ENCODE assay signal across 18 mouse cellular contexts in genomic region chr6:88761684-88762439, GRCm38 (mm10). TPM values are rescaled to one million over a fixed set of nuclear protein-coding genes. Genes with fewer than 3 reads are reported as not detected.
DNase-seq lines count a peak whose midpoint lies in the region; ATAC-seq and TF ChIP-seq lines count a peak whose summit lies in the region.
"Had no signal": no experiment of that assay in that cellular context is flagged by ENCODE, and none has a peak within 500 bp of the region (broad histone marks: within the 10 kb centered on the region; RNA-seq: fewer than 3 reads in every experiment).

No protein-coding gene starts in this region.

- no peak overlapping the region for H3K4me3 ChIP-seq in gastrocnemius, adult 2 months
- no peak overlapping the region for H3K4me3 ChIP-seq in layer of hippocampus, adult 2 months
- no peak overlapping the region for H3K4me3 ChIP-seq in embryonic facial prominence, embryonic 13.5 days
- no peak overlapping the region for H3K4me3 ChIP-seq in liver, embryonic 14.5 days (ENCODE audit: insufficient read depth in 1 of 2, low read depth in 2 of 2, low read length in 2 of 2)
- H3K4me3 ChIP-seq in kidney, adult 2 months (ENCODE audit: insufficient read depth, low read depth, low read length): no peak overlapping the region
- H3K4me3 ChIP-seq: limb, embryonic 13.5 days; midbrain, embryonic 10.5 days had no signal

- no peaks in the 10 kb centered on the region for H3K9me3 ChIP-seq in embryonic facial prominence, embryonic 13.5 days
- H3K9me3 ChIP-seq in liver, embryonic 14.5 days (ENCODE audit: control insufficient read depth, low read length): no peaks in the 10 kb centered on the region
- H3K9me3 ChIP-seq: limb, embryonic 13.5 days; midbrain, embryonic 10.5 days had no signal

- TF ChIP-seq EP300 in liver, embryonic 14.5 days (IDR thresholded peaks at IDR 0.05; ENCODE audit: low read depth): no peak

- DNase-seq in gastrocnemius, adult 2 months: no peak
- no peak for DNase-seq in gastrocnemius, postnatal 10 days
- no peak for DNase-seq in layer of hippocampus, adult 2 months (ENCODE audit: low spot score in 2 of 2)
- DNase-seq in layer of hippocampus, adult 9-10 months (ENCODE audit: low spot score): no peak
- no peak for DNase-seq in liver, embryonic 14.5 days (ENCODE audit: low read depth in 3 of 3, low spot score in 3 of 3)
- no peak for DNase-seq in kidney, adult 2 months
- DNase-seq in thymus, postnatal 14 days: no peak
- DNase-seq: cerebellum, adult 8-10 months; gastrocnemius, postnatal 36 days; kidney, adult 11 months; lung, postnatal 14 days; thymus, postnatal 4 days had no signal

- no peak for TF ChIP-seq POLR2A in kidney, adult 2 months (IDR thresholded peaks at IDR 0.05; ENCODE audit: low read depth, low read length)

- no peak overlapping the region for H3K9ac ChIP-seq in embryonic facial prominence, embryonic 13.5 days
- H3K9ac ChIP-seq in liver, embryonic 14.5 days (replicated peaks): peak overlapping the region; percentile 14
- H3K9ac ChIP-seq: hindbrain, embryonic 14.5 days; limb, embryonic 13.5 days had no signal

- no peak overlapping the region for H3K4me2 ChIP-seq in embryonic facial prominence, embryonic 13.5 days
- peak overlapping the region; percentile 6 for H3K4me2 ChIP-seq in liver, embryonic 14.5 days (ENCODE audit: low read depth)
- H3K4me2 ChIP-seq: hindbrain, embryonic 14.5 days; limb, embryonic 13.5 days had no signal

- TF ChIP-seq CTCF in gastrocnemius, adult 2 months (IDR thresholded peaks at IDR 0.05): no peak
- TF ChIP-seq CTCF in layer of hippocampus, adult 2 months (conservative IDR thresholded peaks at IDR 0.05): no peak
- no peak for TF ChIP-seq CTCF in liver, embryonic 14.5 days (IDR thresholded peaks at IDR 0.05; ENCODE audit: low read depth)
- TF ChIP-seq CTCF in kidney, adult 2 months (conservative IDR thresholded peaks at IDR 0.05; ENCODE audit: insufficient read depth, insufficient read length, low read depth, low read length): no peak

- no peak for ATAC-seq in embryonic facial prominence, embryonic 13.5 days (ENCODE audit: insufficient number of reproducible peaks, insufficient read depth, low FRiP score, low TSS enrichment, low read depth)
- no peak for ATAC-seq in liver, embryonic 14.5 days (ENCODE audit: insufficient read depth)
- ATAC-seq: CD4-positive, CD25-positive, alpha-beta regulatory T cell, adult 4 months; forebrain, embryonic 16.5 days had no signal

- 69% methylated on average over 17 of the region's 17 CpGs for WGBS in embryonic facial prominence, embryonic 13.5 days
- 52% methylated on average over 17 of the region's 17 CpGs for WGBS in liver, embryonic 14.5 days (ENCODE audit: insufficient replicate concordance)
- 76% methylated on average over 17 of the region's 17 CpGs for WGBS in kidney, adult 2 months

- intact Hi-C loops in gastrocnemius, adult 2 months (cut with DNase I): no loop called here

- H3K36me3 ChIP-seq in embryonic facial prominence, embryonic 13.5 days: no peaks in the 10 kb centered on the region
- H3K36me3 ChIP-seq in liver, embryonic 14.5 days (replicated peaks; ENCODE audit: control insufficient read depth, insufficient read depth, low read depth): peaks cover 23% of the 10 kb centered on the region
- H3K36me3 ChIP-seq in kidney, adult 2 months (ENCODE audit: control insufficient read depth, insufficient read depth, low read length): no peaks in the 10 kb centered on the region
- H3K36me3 ChIP-seq: limb, embryonic 13.5 days; midbrain, embryonic 10.5 days had no signal

- peaks cover 57% of the 10 kb centered on the region for H3K4me1 ChIP-seq in embryonic facial prominence, embryonic 13.5 days
- peaks cover 68 to 69% of the 10 kb centered on the region in 2 experiments for H3K4me1 ChIP-seq in liver, embryonic 14.5 days (replicated peaks; ENCODE audit: control insufficient read depth in 2 of 2, insufficient read depth in 2 of 2, low read length in 1 of 2)
- H3K4me1 ChIP-seq in kidney, adult 2 months (ENCODE audit: control insufficient read depth, insufficient read depth, low read length): peaks cover 12% of the 10 kb centered on the region; the same call in 1 of the 2 replicates

- peaks cover 2% of the 10 kb centered on the region; the same call in 1 of the 2 replicates for H3K27me3 ChIP-seq in embryonic facial prominence, embryonic 13.5 days
- H3K27me3 ChIP-seq in liver, embryonic 14.5 days (ENCODE audit: control insufficient read depth, insufficient read depth, low read length): no peaks in the 10 kb centered on the region
- no peaks in the 10 kb centered on the region for H3K27me3 ChIP-seq in kidney, adult 2 months (replicated peaks; ENCODE audit: control insufficient read depth, insufficient read depth, low read length)
- H3K27me3 ChIP-seq: limb, embryonic 13.5 days had no signal

- peak overlapping the region; percentile 89 for H3K27ac ChIP-seq in gastrocnemius, adult 2 months
- peak overlapping the region; percentile 91 for H3K27ac ChIP-seq in layer of hippocampus, adult 2 months
- peak overlapping the region; percentile 51; the same call in 1 of the 2 replicates for H3K27ac ChIP-seq in embryonic facial prominence, embryonic 13.5 days
- H3K27ac ChIP-seq in liver, embryonic 14.5 days: peak overlapping the region; percentile 96
- H3K27ac ChIP-seq in kidney, adult 2 months (ENCODE audit: insufficient read depth, low read depth, low read length): no peak overlapping the region
- H3K27ac ChIP-seq: hindbrain, embryonic 14.5 days; limb, embryonic 13.5 days; midbrain, embryonic 10.5 days had no signal

RNA-seq across cellular contexts. Expression of gene Mgll, which starts 37.6 kb away (rescaled TPM):
- 10 to 100 TPM; 22.5 to 46.8 TPM for total RNA-seq in gastrocnemius, adult 2 months (2021)
- total RNA-seq in gastrocnemius, postnatal 10 days (2021): 10 to 100 TPM; 66.8 to 73.4 TPM
- total RNA-seq in layer of hippocampus, adult 2 months (2021): 100 to 1,000 TPM; 178 to 182 TPM
- 19.1 and 19.7 TPM in 2 replicates for polyA plus RNA-seq in embryonic facial prominence, embryonic 13.5 days (2015; fragmentation: Nextera tagmentation; extraction: Ambion mirVana)
- 14.8 and 17.0 TPM in 2 replicates for polyA plus RNA-seq in liver, embryonic 14.5 days (2012; rRNA removed)
- 65.5 and 68.0 TPM in 2 replicates for polyA plus RNA-seq in liver, embryonic 14.5 days (2014; fragmentation: Nextera tagmentation; extraction: Ambion mirVana)
- 152 and 159 TPM in 2 replicates for polyA plus RNA-seq in kidney, adult 2 months (2012; rRNA removed)
